Mouse (Mus musculus) layer of hippocampus, postnatal 25 days (tissue): ENCODE measurements at regions not wholly inside any gene's neighbourhood (a gene's known extent, or its start where the extent isn't known, plus 50 kb on each side); places are given as distances from the start of the nearest gene placed in this dataset.
"Not testable (repeated sequence)": the region's sequence is repeated elsewhere in the genome, so short reads cannot be mapped to it uniquely, and the experiment has no call there.

ENCODE experiments used
- DNase-seq, 2 experiments: peaks; one replicate each; pipeline ENCODE4 v3.0.0; 2022; ENCODE audit warnings: mixed read lengths in 2 of 2, low spot score in 1 of 2; ENCODE audit errors: extremely low spot score in 1 of 2

- DNase-seq = no peak
Observed at GRCm38 (mm10) chr16:58136979-58137378, 271.3 kb upstream of the Dcbld2 start.

GRCm38 (mm10) chr16:58137728-58138279 lies 270.4 kb upstream of the Dcbld2 start:
- no peak for DNase-seq

- no peak for DNase-seq
Observed at GRCm38 (mm10) chr16:58146479-58146878, 261.8 kb upstream of the Dcbld2 start.

- no peak for DNase-seq
Observed at GRCm38 (mm10) chr16:58155538-58155937, 252.7 kb upstream of the Dcbld2 start.

- no peak for DNase-seq
Observed at GRCm38 (mm10) chr16:58178744-58179401, 229.4 kb upstream of the Dcbld2 start.

- not testable (repeated sequence) for DNase-seq
Observed at GRCm38 (mm10) chr16:58179981-58180380, 228.3 kb upstream of the Dcbld2 start.

- DNase-seq = no peak
Observed at GRCm38 (mm10) chr16:58194619-58195497, 213.4 kb upstream of the Dcbld2 start.

GRCm38 (mm10) chr16:58211872-58212271 lies 196.4 kb upstream of the Dcbld2 start:
- DNase-seq = no peak

GRCm38 (mm10) chr16:58234686-58235085 lies 173.6 kb upstream of the Dcbld2 start:
- DNase-seq = no peak

GRCm38 (mm10) chr16:58236857-58237256 lies 171.4 kb upstream of the Dcbld2 start:
- DNase-seq = no peak

GRCm38 (mm10) chr16:58276281-58276680 lies 132.0 kb upstream of the Dcbld2 start:
- DNase-seq = no peak

- DNase-seq = no peak
Observed at GRCm38 (mm10) chr16:58281474-58281873, 126.8 kb upstream of the Dcbld2 start.

GRCm38 (mm10) chr16:58294457-58294856 lies 113.8 kb upstream of the Dcbld2 start:
- no peak for DNase-seq

- no peak for DNase-seq
Observed at GRCm38 (mm10) chr16:58295128-58295527, 113.1 kb upstream of the Dcbld2 start.

- peak; percentile 28 to 57 for DNase-seq
Observed at GRCm38 (mm10) chr16:58299495-58299894, 108.7 kb upstream of the Dcbld2 start.

GRCm38 (mm10) chr16:58300098-58300497 lies 108.1 kb upstream of the Dcbld2 start:
- DNase-seq = no peak

- no peak for DNase-seq
Observed at GRCm38 (mm10) chr16:58303555-58303954, 104.7 kb upstream of the Dcbld2 start.

- no peak for DNase-seq
Observed at GRCm38 (mm10) chr16:58316889-58317455, 91.3 kb upstream of the Dcbld2 start.

GRCm38 (mm10) chr16:58331087-58331486 lies 77.2 kb upstream of the Dcbld2 start:
- DNase-seq = no peak

- DNase-seq = no peak
Observed at GRCm38 (mm10) chr16:58343921-58344320, 64.3 kb upstream of the Dcbld2 start.

- DNase-seq = no peak
Observed at GRCm38 (mm10) chr16:58349354-58349753, 58.9 kb upstream of the Dcbld2 start.
